Mouse (Mus musculus) stomach, embryonic 14.5 days (tissue): ENCODE measurements around the gene Nrg3. TPM values are rescaled to one million over a fixed set of nuclear protein-coding genes. Genes with fewer than 3 reads are reported as not detected.
"Not testable (repeated sequence)": the region's sequence is repeated elsewhere in the genome, so short reads cannot be mapped to it uniquely, and the experiment has no call there.

Experiments used
- ATAC-seq: fragments of 200-750 bp; cut with Nextera tagmentation; 2 replicates; pipeline ENCODE4 v1.8.0; 2017; ENCODE audit warnings: low read depth, moderate TSS enrichment; ENCODE audit not compliant: insufficient number of reproducible peaks, insufficient read depth, low FRiP score
- H3K27ac ChIP-seq: fragments of 300-500 bp; sonication (generic); 2 replicates; pipeline ENCODE4 v1.5.1; 2014; ENCODE audit warnings: mild to moderate bottlenecking, low read length, moderate library complexity, mixed read lengths
- H3K27me3 ChIP-seq: fragments of 300-500 bp; sonication (generic); 2 replicates; pipeline ENCODE4 v1.6.1; 2014; ENCODE audit warnings: low read length, control low read depth, mixed read lengths; ENCODE audit not compliant: control insufficient read depth, insufficient read depth
- H3K36me3 ChIP-seq: fragments of 300-500 bp; sonication (generic); 2 replicates; pipeline ENCODE4 v1.6.1; 2014; ENCODE audit warnings: mild to moderate bottlenecking, control low read depth, low read length, moderate library complexity, mixed read lengths; ENCODE audit not compliant: control insufficient read depth, insufficient read depth
- H3K4me1 ChIP-seq: fragments of 300-500 bp; sonication (generic); 2 replicates; pipeline ENCODE4 v1.6.1; 2014; ENCODE audit warnings: low read length, control low read depth, mixed read lengths; ENCODE audit not compliant: control insufficient read depth, insufficient read depth
- H3K4me2 ChIP-seq: fragments of 300-500 bp; sonication (generic); replicated peaks from 2 replicates; pipeline ENCODE4 v1.6.1; 2014; ENCODE audit warnings: low read depth, low read length, control low read depth
- H3K4me3 ChIP-seq: fragments of 300-500 bp; sonication (generic); 2 replicates; pipeline ENCODE4 v1.5.1; 2014; ENCODE audit warnings: low read depth, low read length, control low read depth
- H3K9ac ChIP-seq: fragments of 300-500 bp; sonication (generic); replicated peaks from 2 replicates; pipeline ENCODE4 v1.6.1; 2014; ENCODE audit warnings: low read depth, mild to moderate bottlenecking, control low read depth, low read length, moderate library complexity, mixed read lengths
- H3K9me3 ChIP-seq: fragments of 300-500 bp; sonication (generic); 2 replicates; pipeline ENCODE4 v1.6.1; 2016; ENCODE audit warnings: low read depth, low read length, control low read depth; ENCODE audit not compliant: control insufficient read depth
- WGBS: fragments of 180-500 bp; shearing (Covaris S2); extraction: QIAGEN DNeasy Blood & Tissue Kit; methylation state at CpG from one replicate; pipeline ENCODE4 v1.1.7; 2014; 5-methylcytosine and 5-hydroxymethylcytosine counted together
- polyA plus RNA-seq: library from polyadenylated mRNA; unstranded; fragments of >200 nt; fragmentation: Nextera tagmentation; extraction: Ambion mirVana; gene quantifications from 2 replicates; pipeline ENCODE4 v1.2.1, GENCODE M21; 2014

Nrg3 gene
- polyA plus RNA-seq, 1 experiment from 2014 or later: 1.1 TPM

GRCm38 (mm10) chr14:39155462-39155861 lies 317.4 kb downstream of the Nrg3 start:
- 39% methylated on average over 1 of the region's 1 CpGs for WGBS
- no peak overlapping the region for H3K27ac ChIP-seq
- H3K4me2 ChIP-seq: no peak overlapping the region
- H3K36me3 ChIP-seq: no peaks in the 10 kb centered on the region
- no peaks in the 10 kb centered on the region for H3K27me3 ChIP-seq
- no peak overlapping the region for H3K4me3 ChIP-seq
- H3K9me3 ChIP-seq: no peaks in the 10 kb centered on the region
- no peaks in the 10 kb centered on the region for H3K4me1 ChIP-seq
- H3K9ac ChIP-seq: no peak overlapping the region
- no peak for ATAC-seq

GRCm38 (mm10) chr14:39129766-39130165 lies 343.1 kb downstream of the Nrg3 start:
- H3K9ac ChIP-seq: no peak overlapping the region
- H3K4me1 ChIP-seq: no peaks in the 10 kb centered on the region
- WGBS: 84% methylated on average over 2 of the region's 2 CpGs
- H3K9me3 ChIP-seq: no peaks in the 10 kb centered on the region
- no peaks in the 10 kb centered on the region for H3K27me3 ChIP-seq
- no peak overlapping the region for H3K4me3 ChIP-seq
- H3K36me3 ChIP-seq: no peaks in the 10 kb centered on the region
- no peak for ATAC-seq
- no peak overlapping the region for H3K4me2 ChIP-seq
- H3K27ac ChIP-seq: no peak overlapping the region

GRCm38 (mm10) chr14:39117977-39118376 lies 354.9 kb downstream of the Nrg3 start:
- Histone ChIP-seq H3K4me1 (no peaks in the 10 kb centered on the region), H3K9me3 (no peaks in the 10 kb centered on the region), H3K9ac (no peak overlapping the region), H3K36me3 (no peaks in the 10 kb centered on the region), H3K4me2 (no peak overlapping the region), H3K27me3 (no peaks in the 10 kb centered on the region), H3K4me3 (no peak overlapping the region), H3K27ac (no peak overlapping the region)
- WGBS: 61% methylated on average over 3 of the region's 3 CpGs
- ATAC-seq: no peak

GRCm38 (mm10) chr14:39116522-39117231 lies 356.2 kb downstream of the Nrg3 start:
- H3K4me1 ChIP-seq, H3K27me3 ChIP-seq, H3K9me3 ChIP-seq, ATAC-seq, H3K36me3 ChIP-seq, H3K27ac ChIP-seq, H3K4me3 ChIP-seq, H3K9ac ChIP-seq, H3K4me2 ChIP-seq: not testable (repeated sequence)
- 69% methylated on average over 3 of the region's 3 CpGs for whole genome bisulfite sequencing

GRCm38 (mm10) chr14:39109566-39109965 lies 363.3 kb downstream of the Nrg3 start:
- WGBS: 77% methylated on average over 3 of the region's 3 CpGs
- Histone ChIP-seq H3K4me1 (no peaks in the 10 kb centered on the region), H3K4me2 (no peak overlapping the region), H3K4me3 (no peak overlapping the region), H3K27ac (no peak overlapping the region), H3K27me3 (no peaks in the 10 kb centered on the region), H3K36me3 (no peaks in the 10 kb centered on the region), H3K9ac (no peak overlapping the region), H3K9me3 (no peaks in the 10 kb centered on the region)
- no peak for ATAC-seq

- H3K9ac ChIP-seq: no peak overlapping the region
- no peak for ATAC-seq
- no peaks in the 10 kb centered on the region for H3K4me1 ChIP-seq
- no peaks in the 10 kb centered on the region for H3K27me3 ChIP-seq
- no peak overlapping the region for H3K27ac ChIP-seq
- H3K36me3 ChIP-seq: no peaks in the 10 kb centered on the region
- no peak overlapping the region for H3K4me2 ChIP-seq
- 90% methylated on average over 3 of the region's 3 CpGs for WGBS
- no peaks in the 10 kb centered on the region for H3K9me3 ChIP-seq
- no peak overlapping the region for H3K4me3 ChIP-seq
Observed at GRCm38 (mm10) chr14:39106776-39107175, 366.1 kb downstream of the Nrg3 start.

- no peak overlapping the region for H3K4me2 ChIP-seq
- 74% methylated on average over 1 of the region's 1 CpGs for whole genome bisulfite sequencing
- H3K4me1 ChIP-seq: no peaks in the 10 kb centered on the region
- no peak overlapping the region for H3K4me3 ChIP-seq
- H3K9ac ChIP-seq: no peak overlapping the region
- H3K27me3 ChIP-seq: no peaks in the 10 kb centered on the region
- no peaks in the 10 kb centered on the region for H3K9me3 ChIP-seq
- no peak for ATAC-seq
- H3K36me3 ChIP-seq: no peaks in the 10 kb centered on the region
- no peak overlapping the region for H3K27ac ChIP-seq
Observed at GRCm38 (mm10) chr14:39095219-39095618, 377.7 kb downstream of the Nrg3 start.

GRCm38 (mm10) chr14:39079461-39079860 lies 393.4 kb downstream of the Nrg3 start:
- H3K27me3 ChIP-seq: no peaks in the 10 kb centered on the region
- H3K4me3 ChIP-seq: no peak overlapping the region
- no peak overlapping the region for H3K4me2 ChIP-seq
- H3K27ac ChIP-seq: no peak overlapping the region
- ATAC-seq: no peak
- H3K9me3 ChIP-seq: no peaks in the 10 kb centered on the region
- WGBS: 63% methylated on average over 1 of the region's 1 CpGs
- H3K4me1 ChIP-seq: no peaks in the 10 kb centered on the region
- no peaks in the 10 kb centered on the region for H3K36me3 ChIP-seq
- no peak overlapping the region for H3K9ac ChIP-seq

- no peaks in the 10 kb centered on the region for H3K27me3 ChIP-seq
- H3K36me3 ChIP-seq: no peaks in the 10 kb centered on the region
- H3K4me1 ChIP-seq: no peaks in the 10 kb centered on the region
- H3K27ac ChIP-seq: no peak overlapping the region
- no peak overlapping the region for H3K4me3 ChIP-seq
- H3K9ac ChIP-seq: no peak overlapping the region
- H3K4me2 ChIP-seq: no peak overlapping the region
- no peak for ATAC-seq
- H3K9me3 ChIP-seq: no peaks in the 10 kb centered on the region
- 89% methylated on average over 2 of the region's 2 CpGs for WGBS
Observed at GRCm38 (mm10) chr14:39051542-39051941, 421.3 kb downstream of the Nrg3 start.
